Mouse (Mus musculus): ENCODE measurements around the gene Loxl1.

DNA sequence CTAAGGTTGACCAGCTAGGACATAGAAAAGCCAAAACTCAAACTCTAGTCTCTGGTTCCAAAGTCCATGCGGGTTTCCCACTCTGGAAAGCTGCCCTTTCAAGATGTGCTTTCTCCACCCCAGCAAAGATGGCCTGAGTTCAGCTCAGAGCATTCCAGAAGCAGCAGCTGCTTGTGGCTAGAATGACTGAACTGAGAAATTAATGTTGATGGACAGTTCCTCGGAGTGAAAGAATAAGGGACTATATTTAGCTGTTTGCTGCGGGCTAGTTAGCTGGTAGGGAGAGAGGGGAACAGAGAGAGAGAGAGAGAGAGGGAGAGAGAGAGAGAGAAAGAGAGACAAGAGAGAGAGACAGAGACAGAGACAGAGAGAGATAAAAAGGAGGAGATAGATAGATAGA lies 18.3 kb upstream of the Loxl1 start:
- TF ChIP-seq ETS1 (conservative IDR thresholded peaks at IDR 0.05; ENCODE audit: low read depth, low read length) (no peak), CTCF (conservative IDR thresholded peaks at IDR 0.05 in 1 of 2, IDR thresholded peaks at IDR 0.05 in 1 of 2; ENCODE audit: low read depth in 2 of 2, low read length in 2 of 2) (no peak), TBP (conservative IDR thresholded peaks at IDR 0.05; ENCODE audit: low read depth, low read length) (no peak)

All from CH12.LX (cell line).